Mouse (Mus musculus) heart, adult 2 months (tissue): ENCODE results near the gene Il5. TPM values are rescaled to one million over a fixed set of nuclear protein-coding genes. Genes with fewer than 3 reads are reported as not detected.
"Not testable (repeated sequence)": the region's sequence is repeated elsewhere in the genome, so short reads cannot be mapped to it uniquely, and the experiment has no call there.

Experiments used
- DNase-seq, 2 experiments: peaks; one replicate each; pipeline ENCODE4 v3.0.0; 2021
- H3K27ac ChIP-seq: fragments of 200-600 bp; 2 replicates; pipeline ENCODE4 v1.8.1; 2022
- H3K27me3 ChIP-seq: fragments of 200-500 bp; 2 replicates; pipeline ENCODE4 v1.6.1; 2012; ENCODE audit warnings: mild to moderate bottlenecking, low read length, inconsistent platforms, mixed read lengths; ENCODE audit not compliant: control insufficient read depth, insufficient read depth
- H3K36me3 ChIP-seq: fragments of 200-500 bp; 2 replicates; pipeline ENCODE4 v1.6.1; 2012; ENCODE audit warnings: low read length, inconsistent platforms; ENCODE audit not compliant: control insufficient read depth, insufficient read depth
- H3K4me1 ChIP-seq: fragments of 200-500 bp; 2 replicates; pipeline ENCODE4 v1.6.1; 2011; ENCODE audit warnings: low read length; ENCODE audit not compliant: control insufficient read depth, insufficient read depth
- H3K4me3 ChIP-seq: fragments of 200-600 bp; 2 replicates; pipeline ENCODE4 v1.8.1; 2022
- H3K79me2 ChIP-seq: fragments of 200-500 bp; replicated peaks from 2 replicates; pipeline ENCODE4 v1.6.1; 2012; ENCODE audit warnings: mild to moderate bottlenecking, inconsistent platforms, low read length, moderate library complexity, mixed read lengths; ENCODE audit not compliant: control insufficient read depth, insufficient read depth
- H3K9ac ChIP-seq: fragments of 200-500 bp; 2 replicates; pipeline ENCODE4 v1.6.1; 2012; ENCODE audit warnings: low read depth, mild to moderate bottlenecking, control low read depth, inconsistent platforms, low read length, mixed read lengths
- CTCF ChIP-seq: fragments of 200-600 bp; IDR thresholded peaks from 2 replicates; pipeline ENCODE4 v1.8.1; 2022; ENCODE audit warnings: antibody characterized with exemption, mild to moderate bottlenecking, moderate library complexity
- EP300 ChIP-seq: fragments of 200-500 bp; IDR thresholded peaks from 2 replicates; pipeline ENCODE4 v1.6.1; 2011; ENCODE audit warnings: low read depth, low read length, control low read depth; ENCODE audit not compliant: insufficient read depth
- POLR2A ChIP-seq: fragments of 200-500 bp; IDR thresholded peaks from 2 replicates; pipeline ENCODE4 v1.6.1; 2011; ENCODE audit warnings: mild to moderate bottlenecking, low read depth, low read length, control low read depth; ENCODE audit not compliant: insufficient read depth
- WGBS: fragments of 180-500 bp; shearing (Covaris S2); methylation state at CpG from one replicate; pipeline ENCODE4 v1.1.7; 2018; 5-methylcytosine and 5-hydroxymethylcytosine counted together
- intact Hi-C: fragments of 180-260 bp; cut with DNase I; formaldehyde crosslinking; loops from one replicate; pipeline ENCODE4 v1.15.1; 2025
- polyA plus RNA-seq: library from polyadenylated mRNA; depleted of rRNA; stranded (reverse); fragments of >200 nt; gene quantifications from 2 replicates; pipeline ENCODE4 v1.2.3, GENCODE M21; 2012
- total RNA-seq, 2 experiments: library from RNA; stranded (reverse); gene quantifications; 2 replicates each; pipeline ENCODE4 v1.2.3; 2021

Gene Il5
- total and polyA plus RNA-seq, 3 experiments, result 0.21 TPM; not detected in 2

GRCm38 (mm10) chr11:53758033-53758432 is 37.4 kb downstream of the Il5 start:
- not testable (repeated sequence) for H3K27me3 ChIP-seq, H3K9ac ChIP-seq, H3K27ac ChIP-seq, H3K79me2 ChIP-seq, H3K4me3 ChIP-seq, H3K36me3 ChIP-seq
- H3K4me1 ChIP-seq, result peaks cover 22% of the 10 kb centered on the region
- DNase-seq, result peak in 1 of 2 experiments; percentile 17
- intact Hi-C loops, result loop anchor here (1.0 kb wide), 1 partner anchor 92 kb away; no protein-coding TSS in a partner anchor
- TF ChIP-seq CTCF, result peak; percentile 71
- WGBS, result 88% methylated on average over 9 of the region's 9 CpGs

GRCm38 (mm10) chr11:53758791-53759351 is 38.3 kb downstream of the Il5 start:
- H3K79me2 ChIP-seq, result no peaks in the 10 kb centered on the region
- peaks cover 26% of the 10 kb centered on the region for H3K4me1 ChIP-seq
- 47% methylated on average over 6 of the region's 6 CpGs for WGBS
- no peaks in the 10 kb centered on the region for H3K36me3 ChIP-seq
- TF ChIP-seq POLR2A (no peak), EP300 (0 out of 2 replicates have a peak, but pooled peaks have one; percentile 64), CTCF (peak; percentile 70)
- H3K27me3 ChIP-seq, result no peaks in the 10 kb centered on the region
- no peak overlapping the region for H3K9ac ChIP-seq
- intact Hi-C loops, result loop anchor here (1.0 kb wide), 1 partner anchor 91 kb away; no protein-coding TSS in a partner anchor
- DNase-seq, result peak; percentile 44 to 45
- H3K4me3 ChIP-seq, result no peak overlapping the region
- peak overlapping the region; percentile 51 for H3K27ac ChIP-seq

- Histone ChIP-seq H3K4me1 (peaks cover 34% of the 10 kb centered on the region), H3K79me2 (no peaks in the 10 kb centered on the region), H3K27ac (peak overlapping the region; percentile 51), H3K27me3 (no peaks in the 10 kb centered on the region), H3K4me3 (no peak overlapping the region), H3K9ac (no peak overlapping the region), H3K36me3 (no peaks in the 10 kb centered on the region)
- WGBS, result 47% methylated on average over 22 of the region's 22 CpGs
- peak in 1 of 2 experiments; percentile 25 for DNase-seq
- TF ChIP-seq CTCF (no peak), EP300 (no peak), POLR2A (no peak)
- intact Hi-C loops, result loop anchor here (10.0 kb wide), 1 partner anchor 355 kb away; no protein-coding TSS in a partner anchor
These were observed 39.2 kb downstream of the Il5 start for GRCm38 (mm10) chr11:53759545-53760406.

GRCm38 (mm10) chr11:53761284-53761683 is 40.7 kb downstream of the Il5 start:
- no peak overlapping the region for H3K9ac ChIP-seq
- H3K79me2 ChIP-seq, result no peaks in the 10 kb centered on the region
- peaks cover 35% of the 10 kb centered on the region for H3K4me1 ChIP-seq
- no peaks in the 10 kb centered on the region for H3K27me3 ChIP-seq
- no peaks in the 10 kb centered on the region for H3K36me3 ChIP-seq
- no peak overlapping the region for H3K4me3 ChIP-seq
- intact Hi-C loops, result loop anchor here (10.0 kb wide), 1 partner anchor 354 kb away; no protein-coding TSS in a partner anchor
- DNase-seq, result no peak
- TF ChIP-seq CTCF, result no peak
- TF ChIP-seq EP300, result no peak
- TF ChIP-seq POLR2A, result no peak
- WGBS, result 78% methylated on average over 5 of the region's 5 CpGs
- H3K27ac ChIP-seq, result peak overlapping the region; percentile 100

- Histone ChIP-seq H3K27ac (peak overlapping the region; percentile 100), H3K79me2 (no peaks in the 10 kb centered on the region), H3K4me3 (no peak overlapping the region), H3K4me1 (peaks cover 35% of the 10 kb centered on the region), H3K9ac (no peak overlapping the region), H3K36me3 (no peaks in the 10 kb centered on the region), H3K27me3 (no peaks in the 10 kb centered on the region)
- intact Hi-C loops, result loop anchor here (2.0 to 10.0 kb wide), 3 partner anchors 35 to 353 kb away; no protein-coding TSS in a partner anchor
- TF ChIP-seq POLR2A (0 out of 2 replicates have a peak, but pooled peaks have one; percentile 44), EP300 (peak; percentile 66; the same call in 1 of the 2 replicates), CTCF (no peak)
- DNase-seq, result peak; percentile 81 to 83
- 17% methylated on average over 2 of the region's 2 CpGs for WGBS
These were observed 41.2 kb downstream of the Il5 start for GRCm38 (mm10) chr11:53761822-53762221.
